Mouse (Mus musculus) lung, postnatal 0 days (tissue): ENCODE measurements at regions not wholly inside any gene's neighbourhood (a gene's known extent, or its start where the extent isn't known, plus 50 kb on each side); places are given as distances from the start of the nearest gene placed in this dataset.

Experiments used
- CTCF ChIP-seq: IDR thresholded peaks from 2 replicates; pipeline ENCODE4 v1.5.1; 2016; ENCODE audit warnings: antibody characterized with exemption, mild to moderate bottlenecking
- EP300 ChIP-seq: IDR thresholded peaks from 2 replicates; pipeline ENCODE4 v1.6.1; 2016; ENCODE audit warnings: antibody characterized with exemption, mild to moderate bottlenecking, control low read depth

DNA sequence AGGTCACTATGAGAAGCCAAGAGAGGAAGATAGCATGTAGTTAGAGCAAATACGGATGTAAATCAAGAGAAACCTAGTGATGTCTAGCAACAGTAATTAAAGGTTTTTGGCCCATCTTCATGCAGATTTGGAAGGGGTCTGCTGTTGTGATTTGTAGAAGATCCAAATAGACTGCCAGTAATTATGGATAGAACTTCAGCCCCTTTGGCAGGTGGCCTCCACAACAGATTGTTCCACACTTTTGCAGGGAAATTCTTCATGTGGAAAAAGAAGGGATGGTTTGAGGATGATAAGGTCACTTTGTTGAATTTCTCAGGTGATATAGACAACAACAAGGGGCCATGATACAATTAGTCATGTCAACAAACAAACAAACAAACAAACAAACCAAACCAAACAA is 148.4 kb upstream of the Gnpda2 start:
- TF ChIP-seq CTCF: no peak
- TF ChIP-seq EP300: no peak
